Mouse (Mus musculus) midbrain, postnatal 0 days (tissue): Measurements from ENCODE around the gene Ciart. TPM values are rescaled to one million over a fixed set of nuclear protein-coding genes. Genes with fewer than 3 reads are reported as not detected.

Experiments used
- ATAC-seq: fragments of 200-750 bp; cut with Nextera tagmentation; 2 replicates; pipeline ENCODE4 v1.8.0; 2017; ENCODE audit warnings: moderate number of reproducible peaks, mild to moderate bottlenecking, moderate TSS enrichment, moderate library complexity; ENCODE audit not compliant: low FRiP score
- DNase-seq: peaks from one replicate; pipeline ENCODE4 v3.0.0-alpha.2; 2015; ENCODE audit warnings: low spot score
- H3K27ac ChIP-seq: fragments of 300-500 bp; sonication (generic); 2 replicates; pipeline ENCODE4 v1.5.1; 2014; ENCODE audit warnings: low read depth, mild to moderate bottlenecking, low read length, mixed read lengths
- H3K27me3 ChIP-seq: fragments of 300-500 bp; sonication (generic); 2 replicates; pipeline ENCODE4 v1.6.1; 2014; ENCODE audit warnings: low read length, control low read depth, mixed read lengths; ENCODE audit not compliant: insufficient read depth
- H3K36me3 ChIP-seq: fragments of 300-500 bp; sonication (generic); 2 replicates; pipeline ENCODE4 v1.6.1; 2014; ENCODE audit warnings: low read length, control low read depth, mixed read lengths; ENCODE audit not compliant: insufficient read depth
- H3K4me1 ChIP-seq: fragments of 300-500 bp; sonication (generic); 2 replicates; pipeline ENCODE4 v1.6.1; 2014; ENCODE audit warnings: mild to moderate bottlenecking, control low read depth, antibody characterized with exemption, low read length, mixed read lengths; ENCODE audit not compliant: insufficient read depth
- H3K4me2 ChIP-seq: fragments of 300-500 bp; sonication (generic); 2 replicates; pipeline ENCODE4 v1.6.1; 2014; ENCODE audit warnings: low read depth, mild to moderate bottlenecking, low read length, mixed read lengths; ENCODE audit not compliant: poor library complexity, severe bottlenecking
- H3K4me3 ChIP-seq: fragments of 300-500 bp; sonication (generic); 2 replicates; pipeline ENCODE4 v1.5.1; 2014; ENCODE audit warnings: low read depth, mild to moderate bottlenecking, low read length, moderate library complexity
- H3K9ac ChIP-seq: fragments of 300-500 bp; sonication (generic); replicated peaks from 2 replicates; pipeline ENCODE4 v1.6.1; 2014; ENCODE audit warnings: mild to moderate bottlenecking, low read length, moderate library complexity, mixed read lengths; ENCODE audit not compliant: poor library complexity, severe bottlenecking
- H3K9me3 ChIP-seq: fragments of 300-500 bp; sonication (generic); 2 replicates; pipeline ENCODE4 v1.6.1; 2016; ENCODE audit warnings: low read length, control low read depth
- CTCF ChIP-seq: IDR thresholded peaks from 2 replicates; pipeline ENCODE4 v1.5.1; 2016; ENCODE audit warnings: antibody characterized with exemption, mild to moderate bottlenecking
- WGBS: fragments of 180-500 bp; shearing (Covaris S2); extraction: QIAGEN DNeasy Blood & Tissue Kit; methylation state at CpG from one replicate; pipeline ENCODE4 v1.1.7; 2014; 5-methylcytosine and 5-hydroxymethylcytosine counted together
- polyA plus RNA-seq: library from polyadenylated mRNA; unstranded; fragments of >200 nt; fragmentation: Nextera tagmentation; extraction: Ambion mirVana; gene quantifications from 2 replicates; pipeline ENCODE4 v1.2.1, GENCODE M21; 2015
- total RNA-seq: library from RNA; depleted of rRNA; stranded (reverse); fragments of >200 nt; gene quantifications from 2 replicates; pipeline ENCODE4 v1.2.3, GENCODE M21; 2014; rRNA removed

Ciart gene
- total and polyA plus RNA-seq, 2 experiments from 2014 or later: 5.2 to 12.6 TPM

GRCm38 (mm10) chr3:95829053-95829452 is 53.0 kb downstream of the Ciart start:
- no peak for ATAC-seq
- no peaks in the 10 kb centered on the region for H3K9me3 ChIP-seq
- peaks cover 37% of the 10 kb centered on the region for H3K36me3 ChIP-seq
- H3K27ac ChIP-seq: no peak overlapping the region
- no peaks in the 10 kb centered on the region for H3K4me1 ChIP-seq
- H3K9ac ChIP-seq: no peak overlapping the region
- no peak for DNase-seq
- H3K27me3 ChIP-seq: no peaks in the 10 kb centered on the region
- H3K4me2 ChIP-seq: no peak overlapping the region
- WGBS: 97% methylated on average over 4 of the region's 4 CpGs
- no peak overlapping the region for H3K4me3 ChIP-seq
- TF ChIP-seq CTCF: no peak

Other genes with a start within 250 kb of the Ciart start
- 105 and 136 TPM in 2 replicates for gene Mcl1, start 223.5 kb downstream of the Ciart start, total RNA-seq
- gene Mcl1, start 223.5 kb downstream of the Ciart start, polyA plus RNA-seq: 35.8 and 42.8 TPM in 2 replicates
- 1.3 and 1.4 TPM in 2 replicates for gene Adamtsl4, start 194.3 kb downstream of the Ciart start, total RNA-seq
- 1.0 and 1.4 TPM in 2 replicates for gene Adamtsl4, start 194.3 kb downstream of the Ciart start, polyA plus RNA-seq
- gene Ecm1, start 142.7 kb downstream of the Ciart start, total RNA-seq: 6.2 and 9.9 TPM in 2 replicates
- 9.7 and 10.8 TPM in 2 replicates for gene Ecm1, start 142.7 kb downstream of the Ciart start, polyA plus RNA-seq
- 34.7 and 39.8 TPM in 2 replicates for gene Tars2, start 122.0 kb downstream of the Ciart start, total RNA-seq
- 40.8 and 45.0 TPM in 2 replicates for gene Tars2, start 122.0 kb downstream of the Ciart start, polyA plus RNA-seq
- gene Rprd2, start 63.4 kb downstream of the Ciart start, total RNA-seq: 28.8 and 30.6 TPM in 2 replicates
- gene Rprd2, start 63.4 kb downstream of the Ciart start, polyA plus RNA-seq: 20.1 and 23.6 TPM in 2 replicates
- gene Prpf3, start 26.4 kb downstream of the Ciart start, total RNA-seq: 9.3 and 11.0 TPM in 2 replicates
- gene Prpf3, start 26.4 kb downstream of the Ciart start, polyA plus RNA-seq: 24.0 and 26.9 TPM in 2 replicates
- 82.9 and 88.3 TPM in 2 replicates for gene Mrps21, start 10.7 kb downstream of the Ciart start, total RNA-seq
- 241 TPM in 2 replicates for gene Mrps21, start 10.7 kb downstream of the Ciart start, polyA plus RNA-seq
- gene BC028528, start 9.8 kb upstream of the Ciart start, total RNA-seq: 6.5 and 27.7 TPM in 2 replicates
- gene BC028528, start 9.8 kb upstream of the Ciart start, polyA plus RNA-seq: 14.6 and 18.8 TPM in 2 replicates
- gene Aph1a, start 11.7 kb upstream of the Ciart start, total RNA-seq: 67.5 and 71.6 TPM in 2 replicates
- gene Aph1a, start 11.7 kb upstream of the Ciart start, polyA plus RNA-seq: 39.0 and 45.2 TPM in 2 replicates
- gene Car14, start 22.4 kb upstream of the Ciart start, total RNA-seq: 5.1 and 8.0 TPM in 2 replicates
- gene Car14, start 22.4 kb upstream of the Ciart start, polyA plus RNA-seq: 6.8 and 7.5 TPM in 2 replicates
- gene Anp32e, start 47.0 kb upstream of the Ciart start, total RNA-seq: 24.7 and 27.5 TPM in 2 replicates
- gene Anp32e, start 47.0 kb upstream of the Ciart start, polyA plus RNA-seq: 70.9 and 86.9 TPM in 2 replicates
- gene Plekho1, start 113.8 kb upstream of the Ciart start, total RNA-seq: 52.5 and 62.7 TPM in 2 replicates
- gene Plekho1, start 113.8 kb upstream of the Ciart start, polyA plus RNA-seq: 37.3 and 41.2 TPM in 2 replicates
- 29.5 and 35.3 TPM in 2 replicates for gene Vps45, start 176.2 kb upstream of the Ciart start, total RNA-seq
- 60.6 and 61.1 TPM in 2 replicates for gene Vps45, start 176.2 kb upstream of the Ciart start, polyA plus RNA-seq
- 14.3 and 16.3 TPM in 2 replicates for gene Otud7b, start 222.3 kb upstream of the Ciart start, total RNA-seq
- gene Otud7b, start 222.3 kb upstream of the Ciart start, polyA plus RNA-seq: 5.7 and 7.5 TPM in 2 replicates